Mouse (Mus musculus): ENCODE results near the gene Tspan8. TPM values are rescaled to one million over a fixed set of nuclear protein-coding genes. Genes with fewer than 3 reads are reported as not detected.
A peak's percentile ranks its signal among the peaks of the same experiment; 100 is the strongest.

Gene Tspan8
- polyA plus RNA-seq, 1 experiment: not detected

GRCm38 (mm10) chr10:115828872-115829271 is 12.2 kb downstream of the Tspan8 start:
- H3K4me1 ChIP-seq (ENCODE audit: control insufficient read depth, insufficient read depth, low read length): no peaks in the 10 kb centered on the region
- no peak overlapping the region for H3K4me3 ChIP-seq (ENCODE audit: insufficient read depth, low read length)
- no peak overlapping the region for H3K27ac ChIP-seq (ENCODE audit: insufficient read depth, low read length)
- TF ChIP-seq CTCF (IDR thresholded peaks at IDR 0.05; ENCODE audit: borderline replicate concordance, insufficient read depth, low read length) (no peak), POLR2A (IDR thresholded peaks at IDR 0.05; ENCODE audit: low read depth, low read length) (no peak)

- Histone ChIP-seq H3K27ac (ENCODE audit: insufficient read depth, low read length) (no peak overlapping the region), H3K4me1 (ENCODE audit: control insufficient read depth, insufficient read depth, low read length) (no peaks in the 10 kb centered on the region), H3K4me3 (ENCODE audit: insufficient read depth, low read length) (no peak overlapping the region)
- TF ChIP-seq CTCF (IDR thresholded peaks at IDR 0.05; ENCODE audit: borderline replicate concordance, insufficient read depth, low read length): no peak
- no peak for TF ChIP-seq POLR2A (IDR thresholded peaks at IDR 0.05; ENCODE audit: low read depth, low read length)
These were observed 13.1 kb downstream of the Tspan8 start for GRCm38 (mm10) chr10:115829696-115830095.

- TF ChIP-seq POLR2A (IDR thresholded peaks at IDR 0.05; ENCODE audit: low read depth, low read length): no peak
- TF ChIP-seq CTCF (IDR thresholded peaks at IDR 0.05; ENCODE audit: borderline replicate concordance, insufficient read depth, low read length): no peak
- H3K4me3 ChIP-seq (ENCODE audit: insufficient read depth, low read length): no peak overlapping the region
- H3K4me1 ChIP-seq (ENCODE audit: control insufficient read depth, insufficient read depth, low read length): no peaks in the 10 kb centered on the region
- no peak overlapping the region for H3K27ac ChIP-seq (ENCODE audit: insufficient read depth, low read length)
These were observed 14.1 kb downstream of the Tspan8 start for GRCm38 (mm10) chr10:115830726-115831125.

- no peak overlapping the region for H3K4me3 ChIP-seq (ENCODE audit: insufficient read depth, low read length)
- no peak overlapping the region for H3K27ac ChIP-seq (ENCODE audit: insufficient read depth, low read length)
- H3K4me1 ChIP-seq (ENCODE audit: control insufficient read depth, insufficient read depth, low read length): no peaks in the 10 kb centered on the region
- TF ChIP-seq POLR2A (IDR thresholded peaks at IDR 0.05; ENCODE audit: low read depth, low read length) (no peak), CTCF (IDR thresholded peaks at IDR 0.05; ENCODE audit: borderline replicate concordance, insufficient read depth, low read length) (no peak)
These were observed 17.4 kb downstream of the Tspan8 start for GRCm38 (mm10) chr10:115834017-115834416.

- Histone ChIP-seq H3K27ac (ENCODE audit: insufficient read depth, low read length) (peak overlapping the region; percentile 62; the same call in 1 of the 2 replicates), H3K4me1 (ENCODE audit: control insufficient read depth, insufficient read depth, low read length) (peaks cover 2% of the 10 kb centered on the region; the same call in 1 of the 2 replicates), H3K4me3 (ENCODE audit: insufficient read depth, low read length) (no peak overlapping the region)
- no peak for TF ChIP-seq POLR2A (IDR thresholded peaks at IDR 0.05; ENCODE audit: low read depth, low read length)
- TF ChIP-seq CTCF (IDR thresholded peaks at IDR 0.05; ENCODE audit: borderline replicate concordance, insufficient read depth, low read length): no peak
These were observed 30.3 kb downstream of the Tspan8 start for GRCm38 (mm10) chr10:115846930-115847329.

GRCm38 (mm10) chr10:115848511-115848910 is 31.9 kb downstream of the Tspan8 start:
- Histone ChIP-seq H3K4me3 (ENCODE audit: insufficient read depth, low read length) (no peak overlapping the region), H3K27ac (ENCODE audit: insufficient read depth, low read length) (peak overlapping the region; percentile 18), H3K4me1 (ENCODE audit: control insufficient read depth, insufficient read depth, low read length) (peaks cover 2% of the 10 kb centered on the region; the same call in 1 of the 2 replicates)
- TF ChIP-seq POLR2A (IDR thresholded peaks at IDR 0.05; ENCODE audit: low read depth, low read length) (no peak), CTCF (IDR thresholded peaks at IDR 0.05; ENCODE audit: borderline replicate concordance, insufficient read depth, low read length) (no peak)

- Histone ChIP-seq H3K4me1 (ENCODE audit: control insufficient read depth, insufficient read depth, low read length) (no peaks in the 10 kb centered on the region), H3K4me3 (ENCODE audit: insufficient read depth, low read length) (no peak overlapping the region), H3K27ac (ENCODE audit: insufficient read depth, low read length) (no peak overlapping the region)
- TF ChIP-seq CTCF (IDR thresholded peaks at IDR 0.05; ENCODE audit: borderline replicate concordance, insufficient read depth, low read length) (no peak), POLR2A (IDR thresholded peaks at IDR 0.05; ENCODE audit: low read depth, low read length) (no peak)
These were observed 43.7 kb downstream of the Tspan8 start for GRCm38 (mm10) chr10:115860210-115860880.

- Histone ChIP-seq H3K4me1 (ENCODE audit: control insufficient read depth, insufficient read depth, low read length) (no peaks in the 10 kb centered on the region), H3K4me3 (ENCODE audit: insufficient read depth, low read length) (no peak overlapping the region), H3K27ac (ENCODE audit: insufficient read depth, low read length) (no peak overlapping the region)
- TF ChIP-seq POLR2A (IDR thresholded peaks at IDR 0.05; ENCODE audit: low read depth, low read length) (no peak), CTCF (IDR thresholded peaks at IDR 0.05; ENCODE audit: borderline replicate concordance, insufficient read depth, low read length) (no peak)
These were observed 45.3 kb downstream of the Tspan8 start for GRCm38 (mm10) chr10:115861967-115862366.

- no peaks in the 10 kb centered on the region for H3K4me1 ChIP-seq (ENCODE audit: control insufficient read depth, insufficient read depth, low read length)
- H3K27ac ChIP-seq (ENCODE audit: insufficient read depth, low read length): no peak overlapping the region
- no peak overlapping the region for H3K4me3 ChIP-seq (ENCODE audit: insufficient read depth, low read length)
- TF ChIP-seq CTCF (IDR thresholded peaks at IDR 0.05; ENCODE audit: borderline replicate concordance, insufficient read depth, low read length) (no peak), POLR2A (IDR thresholded peaks at IDR 0.05; ENCODE audit: low read depth, low read length) (no peak)
These were observed 66.1 kb downstream of the Tspan8 start for GRCm38 (mm10) chr10:115882757-115883156.

GRCm38 (mm10) chr10:115891924-115892323 is 75.3 kb downstream of the Tspan8 start:
- Histone ChIP-seq H3K4me1 (ENCODE audit: control insufficient read depth, insufficient read depth, low read length) (peaks cover 2% of the 10 kb centered on the region; the same call in 1 of the 2 replicates), H3K27ac (ENCODE audit: insufficient read depth, low read length) (no peak overlapping the region), H3K4me3 (ENCODE audit: insufficient read depth, low read length) (no peak overlapping the region)
- TF ChIP-seq CTCF (IDR thresholded peaks at IDR 0.05; ENCODE audit: borderline replicate concordance, insufficient read depth, low read length) (no peak), POLR2A (IDR thresholded peaks at IDR 0.05; ENCODE audit: low read depth, low read length) (no peak)
